Mouse (Mus musculus): Measurements from ENCODE around the gene Gm4869.
"Not testable (repeated sequence)": the region's sequence is repeated elsewhere in the genome, so short reads cannot be mapped to it uniquely, and the experiment has no call there.

Gm4869 gene

GRCm38 (mm10) chr5:140463151-140463550 lies 17.7 kb downstream of the Gm4869 start:
- DNase-seq (ENCODE audit: low read depth in 2 of 2, low spot score in 2 of 2): not testable (repeated sequence)

GRCm38 (mm10) chr5:140464943-140465342 lies 19.5 kb downstream of the Gm4869 start:
- DNase-seq (ENCODE audit: low read depth in 2 of 2, low spot score in 2 of 2): no peak

GRCm38 (mm10) chr5:140472336-140472735 lies 26.9 kb downstream of the Gm4869 start:
- no peak for DNase-seq (ENCODE audit: low read depth in 2 of 2, low spot score in 2 of 2)

- no peak for DNase-seq (ENCODE audit: low read depth in 2 of 2, low spot score in 2 of 2)
These were observed 36.0 kb downstream of the Gm4869 start for GRCm38 (mm10) chr5:140481458-140481857.

DNA sequence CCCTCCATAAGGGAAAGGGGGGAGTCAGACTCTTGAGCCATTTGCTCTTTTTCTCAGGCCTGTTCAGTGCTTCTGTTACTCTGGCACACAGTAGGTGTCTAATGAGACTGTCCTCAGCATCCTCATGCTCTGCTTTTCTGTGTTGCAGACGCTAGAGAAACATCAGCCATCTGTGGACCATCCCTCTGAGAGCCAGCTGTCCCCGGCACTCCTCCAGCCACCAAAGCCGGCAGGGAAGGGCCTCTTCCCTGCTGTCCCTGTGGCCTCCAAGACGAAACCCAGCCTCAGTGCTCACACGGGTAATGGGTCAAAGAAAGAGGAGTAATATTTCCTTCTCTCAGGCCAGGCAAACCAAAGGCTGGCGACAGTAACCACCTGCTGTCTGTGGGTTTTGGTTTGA lies 45.7 kb downstream of the Gm4869 start:
- no peak for DNase-seq (ENCODE audit: low read depth in 2 of 2, low spot score in 2 of 2)

DNA sequence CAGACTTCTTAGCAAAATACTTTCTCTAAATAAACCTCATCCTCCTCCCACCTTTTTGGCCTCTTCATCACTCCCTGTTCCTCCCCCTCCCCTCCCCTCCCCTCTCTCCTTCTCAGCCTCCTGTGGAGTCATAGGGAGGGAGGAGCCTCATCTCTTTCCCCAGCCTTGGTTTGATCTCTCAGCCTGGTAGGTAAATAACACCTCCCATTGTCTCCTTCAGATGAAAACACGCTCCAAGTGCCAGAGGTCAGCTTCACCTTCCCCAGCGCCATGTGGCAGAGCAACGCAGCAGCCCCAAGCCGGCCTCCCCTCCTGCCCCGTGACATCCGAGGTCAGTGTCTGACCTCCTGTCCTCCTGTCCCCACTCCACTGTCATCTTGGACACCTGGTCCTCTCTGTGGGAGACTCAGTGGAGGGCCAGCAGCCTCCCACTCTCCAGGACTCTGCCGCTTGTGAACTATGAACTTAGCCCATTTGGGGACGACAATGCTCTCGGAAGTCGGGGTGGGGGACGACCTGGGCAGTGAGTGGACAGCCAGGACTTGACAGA lies 47.3 kb downstream of the Gm4869 start:
- no peak for DNase-seq (ENCODE audit: low read depth in 2 of 2, low spot score in 2 of 2)

DNA sequence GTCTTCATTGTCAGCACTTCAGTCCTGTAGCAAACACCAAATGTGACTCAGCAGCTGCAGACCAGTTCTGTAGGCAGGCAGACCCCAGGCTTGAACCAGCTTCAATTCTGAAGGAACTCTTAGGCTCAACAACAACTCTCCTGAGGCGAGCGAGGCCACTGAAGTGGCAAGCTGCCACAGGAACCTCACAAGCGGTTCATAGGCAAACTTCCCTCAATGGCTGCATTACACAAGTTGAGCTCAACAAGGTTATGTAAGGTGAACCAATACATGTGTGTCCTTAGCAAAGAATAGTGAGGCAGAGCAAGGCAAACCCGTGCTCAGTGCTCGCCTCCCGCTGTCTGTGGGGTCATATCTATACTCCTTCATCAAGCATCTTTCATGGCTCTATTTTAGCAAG lies 52.7 kb downstream of the Gm4869 start:
- no peak for DNase-seq (ENCODE audit: low read depth in 2 of 2, low spot score in 2 of 2)

DNA sequence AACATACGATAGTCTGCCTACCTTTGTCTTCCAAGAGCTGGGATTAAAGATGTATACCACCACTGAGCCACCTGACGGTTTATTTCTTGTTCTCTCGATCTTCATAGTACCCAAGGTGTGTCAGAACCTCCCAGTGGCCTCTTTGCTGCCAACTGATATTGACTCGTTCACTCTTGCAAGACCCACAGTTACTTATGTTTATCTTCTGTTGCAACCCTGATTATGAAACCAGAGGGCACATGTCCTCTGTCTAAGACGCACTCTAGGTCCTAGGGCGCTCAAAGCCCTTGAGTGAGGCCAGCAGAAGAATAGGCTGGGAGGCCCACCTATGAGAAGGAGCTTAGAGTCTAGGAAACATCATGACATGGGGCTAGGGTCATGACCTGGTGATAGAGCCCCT lies 55.3 kb downstream of the Gm4869 start:
- DNase-seq (ENCODE audit: low read depth in 2 of 2, low spot score in 2 of 2): no peak

- peak in 1 of 2 experiments; percentile 25 for DNase-seq (ENCODE audit: low read depth in 2 of 2, low spot score in 2 of 2)
These were observed 56.8 kb downstream of the Gm4869 start for GRCm38 (mm10) chr5:140501982-140502836.

DNA sequence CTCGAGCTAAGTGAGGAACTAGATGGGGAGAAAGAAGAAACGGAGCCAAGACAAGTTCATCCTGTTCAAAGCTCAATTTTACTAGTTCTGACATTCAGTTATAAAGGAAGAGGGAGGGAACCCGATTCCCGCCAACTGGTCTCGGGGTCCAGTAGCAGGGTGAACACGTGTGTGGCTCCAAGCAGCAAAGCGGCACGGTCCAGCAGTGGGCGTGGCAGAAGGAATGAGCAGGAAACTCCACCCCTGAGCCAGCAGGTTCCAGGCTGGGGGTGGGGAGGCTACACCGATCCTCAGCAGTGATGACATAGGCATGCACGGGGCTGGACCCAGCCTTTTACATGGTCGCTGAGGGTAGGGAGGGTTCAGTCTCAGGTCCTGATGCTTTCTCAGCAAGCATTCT lies 57.5 kb downstream of the Gm4869 start:
- DNase-seq (ENCODE audit: low read depth in 2 of 2, low spot score in 2 of 2): not testable (repeated sequence)

- peak; percentile 99 for DNase-seq (ENCODE audit: low read depth in 2 of 2, low spot score in 2 of 2)
These were observed 59.8 kb downstream of the Gm4869 start, which contains the start of gene Chst12 for GRCm38 (mm10) chr5:140505208-140505780. TSS of gene Chst12 (plus strand) at chr5:140505550.

- no peak for DNase-seq (ENCODE audit: low read depth in 2 of 2, low spot score in 2 of 2)
These were observed 60.8 kb downstream of the Gm4869 start for GRCm38 (mm10) chr5:140506096-140506794.

DNA sequence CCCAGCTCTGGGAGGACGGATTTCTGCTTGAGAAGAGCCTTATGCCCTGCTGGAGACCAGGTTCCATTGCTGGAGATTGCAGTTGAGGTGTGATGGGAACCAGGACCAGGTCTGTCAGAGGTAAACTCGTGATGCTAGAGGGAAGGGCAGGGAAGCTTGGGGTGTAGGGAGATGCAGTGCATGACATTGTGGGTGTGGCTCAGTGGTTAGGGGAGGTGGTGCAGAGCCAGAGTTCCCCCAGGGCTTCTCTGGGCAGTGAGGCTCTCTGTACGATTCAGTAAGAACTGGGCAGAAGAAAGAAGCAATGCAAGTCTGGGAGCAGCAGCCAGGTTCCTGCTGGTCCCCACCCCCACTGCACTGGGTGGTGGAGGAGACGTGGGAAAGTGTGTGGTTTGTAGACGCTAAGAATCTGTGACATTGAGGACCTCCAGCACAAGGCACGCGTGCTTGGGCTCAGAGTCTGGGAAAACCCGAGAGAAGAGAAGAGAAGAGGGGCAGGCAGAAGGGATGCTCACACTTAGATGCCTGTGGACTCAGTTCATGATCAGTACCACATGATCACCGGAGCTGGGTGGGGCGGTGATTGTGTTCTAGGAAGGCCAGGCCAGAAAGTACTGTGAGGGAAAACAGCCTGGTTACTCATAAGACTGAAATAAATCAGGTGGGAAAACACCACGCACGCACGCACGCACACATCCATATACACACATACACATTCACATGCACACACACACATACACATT lies 62.2 kb downstream of the Gm4869 start:
- DNase-seq (ENCODE audit: low read depth in 2 of 2, low spot score in 2 of 2): no peak

DNA sequence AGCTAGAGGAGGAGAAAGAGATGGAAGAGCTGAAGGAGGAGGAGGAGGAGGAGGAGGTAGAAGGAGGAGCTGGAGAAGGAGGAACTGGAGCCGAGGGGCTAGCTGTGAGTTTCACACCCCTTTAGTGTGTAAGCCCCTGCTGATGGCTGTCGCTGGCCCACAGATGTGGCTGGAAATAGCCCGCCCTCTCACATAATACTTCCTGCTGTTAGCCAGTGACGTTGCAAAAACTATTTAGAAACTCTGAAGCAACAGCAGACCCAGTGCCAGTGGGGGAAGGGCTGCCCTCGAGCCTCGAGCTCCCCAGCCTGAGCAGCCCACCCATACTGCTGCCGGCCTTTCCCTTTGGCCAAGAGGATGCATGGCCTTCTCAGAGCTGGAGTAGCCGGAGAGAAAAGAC lies 63.2 kb downstream of the Gm4869 start:
- no peak for DNase-seq (ENCODE audit: low read depth in 2 of 2, low spot score in 2 of 2)

DNA sequence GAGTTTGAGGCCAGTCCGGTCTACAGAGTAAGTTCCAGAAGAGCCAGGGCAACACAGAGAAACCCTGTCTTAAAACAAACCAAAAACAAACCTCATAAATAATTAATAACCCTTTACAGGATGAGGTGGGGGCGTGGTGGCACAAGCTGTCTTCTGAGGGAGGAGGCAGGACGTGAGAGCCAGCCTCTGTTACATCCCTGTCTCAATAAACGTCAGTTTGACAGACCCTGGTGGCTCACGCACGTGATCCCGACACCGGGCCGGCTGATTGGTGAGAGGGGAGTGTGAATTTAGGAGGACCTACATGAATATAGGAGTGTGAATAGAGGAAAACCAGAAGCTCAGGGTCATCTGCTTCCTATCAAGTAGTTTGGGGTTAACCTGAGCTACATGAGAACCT lies 63.8 kb downstream of the Gm4869 start:
- no peak for DNase-seq (ENCODE audit: low read depth in 2 of 2, low spot score in 2 of 2)

- no peak for DNase-seq (ENCODE audit: low read depth in 2 of 2, low spot score in 2 of 2)
These were observed 64.9 kb downstream of the Gm4869 start for GRCm38 (mm10) chr5:140510012-140511000.

- DNase-seq (ENCODE audit: low read depth in 2 of 2, low spot score in 2 of 2): no peak
These were observed 68.5 kb downstream of the Gm4869 start for GRCm38 (mm10) chr5:140513921-140514320.

GRCm38 (mm10) chr5:140514799-140515486 lies 69.5 kb downstream of the Gm4869 start:
- DNase-seq (ENCODE audit: low read depth in 2 of 2, low spot score in 2 of 2): no peak
